Mouse (Mus musculus): Measurements from ENCODE around the gene Clasp1. TPM values are rescaled to one million over a fixed set of nuclear protein-coding genes. Genes with fewer than 3 reads are reported as not detected.
A peak's percentile ranks its signal among the peaks of the same experiment; 100 is the strongest.

Clasp1 gene
- total and polyA plus RNA-seq, 3 experiments, result 13.9 to 21.3 TPM; not detected in 1

DNA sequence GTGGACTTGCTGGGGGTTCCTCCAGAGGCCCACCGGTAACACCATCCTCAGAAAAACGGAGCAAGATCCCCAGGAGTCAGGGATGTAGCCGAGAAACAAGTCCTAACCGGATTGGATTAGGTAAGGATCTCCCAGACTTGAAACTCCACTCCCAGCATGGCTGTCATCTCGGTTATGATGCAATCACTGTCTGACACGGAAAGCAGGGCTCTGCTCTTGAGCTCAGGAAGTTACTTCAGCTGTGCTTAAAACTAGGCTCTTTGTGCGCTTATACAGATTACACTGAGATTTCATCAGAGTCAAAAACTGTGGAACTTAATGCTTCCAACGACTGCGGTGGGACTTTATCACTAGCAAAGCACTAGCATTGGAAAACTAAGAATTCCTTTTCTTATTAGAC lies 136.5 kb downstream of the Clasp1 start:
- TF ChIP-seq MAFK (IDR thresholded peaks at IDR 0.05; ENCODE audit: borderline replicate concordance, low read depth, low read length) (no peak), SMC3 (IDR thresholded peaks at IDR 0.05; ENCODE audit: low read depth, low read length) (no peak), MYB (IDR thresholded peaks at IDR 0.05; ENCODE audit: low read depth, low read length) (no peak), MXI1 (IDR thresholded peaks at IDR 0.05; ENCODE audit: low read depth, low read length) (no peak), UBTF (IDR thresholded peaks at IDR 0.05; ENCODE audit: borderline replicate concordance, insufficient read depth, low read depth, low read length) (no peak), MAZ (IDR thresholded peaks at IDR 0.05; ENCODE audit: low read depth, low read length) (no peak)
- H3K27me3 ChIP-seq (ENCODE audit: control insufficient read depth in 1 of 2, insufficient read depth in 2 of 2, low read length in 2 of 2), result no peaks in the 10 kb centered on the region
- peaks cover 0 to 8% of the 10 kb centered on the region in 2 experiments; a peak in 3 of 4 replicates for H3K36me3 ChIP-seq (ENCODE audit: control insufficient read depth in 1 of 2, insufficient read depth in 2 of 2, low read length in 2 of 2)
- no peak overlapping the region for H3K4me3 ChIP-seq (ENCODE audit: control insufficient read depth in 1 of 2, insufficient read depth in 1 of 2, low read depth in 2 of 2, low read length in 2 of 2)
- H3K27ac ChIP-seq (ENCODE audit: control insufficient read depth, low read depth, low read length), result no peak overlapping the region
- no peaks in the 10 kb centered on the region for H3K79me2 ChIP-seq (ENCODE audit: control insufficient read depth, insufficient read depth, low read length, poor library complexity)
- no peaks in the 10 kb centered on the region for H3K9me3 ChIP-seq (replicated peaks; ENCODE audit: insufficient read depth, low read length)
- no peak overlapping the region for H3K9ac ChIP-seq (ENCODE audit: control insufficient read depth, low read depth, low read length, poor library complexity, severe bottlenecking)
- no peaks in the 10 kb centered on the region for H3K4me1 ChIP-seq (ENCODE audit: control insufficient read depth in 1 of 2, insufficient read depth in 2 of 2, low read length in 2 of 2)
- no peak for DNase-seq (ENCODE audit: low read depth, low spot score)

DNA sequence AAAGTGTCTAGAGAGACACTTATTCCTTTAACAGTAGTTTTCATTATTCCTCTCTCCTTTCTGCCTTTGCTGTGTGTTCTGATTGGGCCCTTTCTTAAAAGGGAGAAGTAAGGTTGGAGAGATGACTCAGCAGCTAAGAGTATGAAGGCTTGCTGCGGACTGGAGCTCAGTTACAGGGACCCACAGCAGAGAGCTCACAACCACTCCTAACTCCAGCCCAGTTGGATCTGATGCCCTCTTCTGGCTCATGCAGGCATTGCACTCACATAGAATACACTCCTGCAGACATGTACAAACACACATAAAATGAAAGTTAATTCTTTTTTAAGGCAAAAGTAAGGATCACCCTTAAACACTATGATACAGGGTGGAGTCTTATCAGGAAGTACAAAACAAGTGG lies 140.4 kb downstream of the Clasp1 start:
- DNase-seq (ENCODE audit: low read depth, low spot score), result peak; percentile 56
- no peak for TF ChIP-seq KAT2A (conservative IDR thresholded peaks at IDR 0.05; ENCODE audit: low read depth, low read length)
- TF ChIP-seq TCF12 (IDR thresholded peaks at IDR 0.05; ENCODE audit: low read depth, low read length), result no peak
- TF ChIP-seq UBTF (IDR thresholded peaks at IDR 0.05; ENCODE audit: borderline replicate concordance, insufficient read depth, low read depth, low read length), result no peak
- no peak for TF ChIP-seq ZC3H11A (IDR thresholded peaks at IDR 0.05; ENCODE audit: low read depth, low read length)
- no peak for TF ChIP-seq HCFC1 (IDR thresholded peaks at IDR 0.05; ENCODE audit: low read depth, low read length)
- peak; percentile 33 to 40 (median 34); a peak in 5 of 6 replicates for TF ChIP-seq CTCF (IDR thresholded peaks at IDR 0.05 in 2 of 3, conservative IDR thresholded peaks at IDR 0.05 in 1 of 3; ENCODE audit: control insufficient read depth in 1 of 3, insufficient read depth in 1 of 3, low read depth in 2 of 3, low read length in 3 of 3, poor library complexity in 1 of 3, severe bottlenecking in 1 of 3)
- no peak for TF ChIP-seq JUND (IDR thresholded peaks at IDR 0.05; ENCODE audit: low read depth, low read length)
- H3K4me1 ChIP-seq (ENCODE audit: control insufficient read depth in 1 of 2, insufficient read depth in 2 of 2, low read length in 2 of 2), result no peaks in the 10 kb centered on the region
- no peak overlapping the region for H3K4me3 ChIP-seq (ENCODE audit: control insufficient read depth in 1 of 2, insufficient read depth in 1 of 2, low read depth in 2 of 2, low read length in 2 of 2)
- H3K79me2 ChIP-seq (ENCODE audit: control insufficient read depth, insufficient read depth, low read length, poor library complexity), result no peaks in the 10 kb centered on the region
- peaks cover 0 to 10% of the 10 kb centered on the region in 2 experiments; a peak in 3 of 4 replicates for H3K36me3 ChIP-seq (ENCODE audit: control insufficient read depth in 1 of 2, insufficient read depth in 2 of 2, low read length in 2 of 2)
- no peak overlapping the region for H3K9ac ChIP-seq (ENCODE audit: control insufficient read depth, low read depth, low read length, poor library complexity, severe bottlenecking)
- H3K27me3 ChIP-seq (ENCODE audit: control insufficient read depth in 1 of 2, insufficient read depth in 2 of 2, low read length in 2 of 2), result no peaks in the 10 kb centered on the region
- H3K9me3 ChIP-seq (replicated peaks; ENCODE audit: insufficient read depth, low read length), result no peaks in the 10 kb centered on the region
- no peak overlapping the region for H3K27ac ChIP-seq (ENCODE audit: control insufficient read depth, low read depth, low read length)

DNA sequence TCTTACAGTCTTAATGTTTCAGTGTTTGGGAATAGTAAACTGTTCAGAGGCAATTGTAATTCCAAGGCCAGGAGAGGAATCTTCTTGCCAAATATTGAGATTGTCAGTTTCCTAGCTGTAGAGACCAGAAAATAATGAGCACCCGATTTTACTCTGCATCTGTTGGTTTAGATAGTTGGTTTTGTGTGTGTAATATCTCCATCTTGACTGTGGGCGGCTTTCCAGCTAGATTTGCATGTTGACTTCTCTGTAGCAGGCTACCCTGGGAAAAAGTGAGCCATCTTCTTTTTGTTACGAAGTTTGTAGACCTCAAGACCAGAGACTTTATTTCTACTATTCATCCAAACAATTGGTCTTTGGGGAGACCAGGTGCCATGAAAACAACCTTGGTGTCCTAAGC lies 142.4 kb downstream of the Clasp1 start:
- H3K9me3 ChIP-seq (replicated peaks; ENCODE audit: insufficient read depth, low read length), result no peaks in the 10 kb centered on the region
- H3K79me2 ChIP-seq (ENCODE audit: control insufficient read depth, insufficient read depth, low read length, poor library complexity), result no peaks in the 10 kb centered on the region
- no peak overlapping the region for H3K9ac ChIP-seq (ENCODE audit: control insufficient read depth, low read depth, low read length, poor library complexity, severe bottlenecking)
- H3K27ac ChIP-seq (ENCODE audit: control insufficient read depth, low read depth, low read length), result no peak overlapping the region
- peaks cover 0 to 8% of the 10 kb centered on the region in 2 experiments; a peak in 2 of 4 replicates for H3K36me3 ChIP-seq (ENCODE audit: control insufficient read depth in 1 of 2, insufficient read depth in 2 of 2, low read length in 2 of 2)
- H3K4me3 ChIP-seq (ENCODE audit: control insufficient read depth in 1 of 2, insufficient read depth in 1 of 2, low read depth in 2 of 2, low read length in 2 of 2), result no peak overlapping the region
- TF ChIP-seq CHD1 (IDR thresholded peaks at IDR 0.05; ENCODE audit: low read depth, low read length) (no peak), USF2 (IDR thresholded peaks at IDR 0.05; ENCODE audit: borderline replicate concordance in 1 of 2, insufficient read depth in 1 of 2, low read depth in 1 of 2, low read length in 2 of 2) (no peak)
- H3K27me3 ChIP-seq (ENCODE audit: control insufficient read depth in 1 of 2, insufficient read depth in 2 of 2, low read length in 2 of 2), result no peaks in the 10 kb centered on the region
- no peaks in the 10 kb centered on the region for H3K4me1 ChIP-seq (ENCODE audit: control insufficient read depth in 1 of 2, insufficient read depth in 2 of 2, low read length in 2 of 2)
- DNase-seq (ENCODE audit: low read depth, low spot score), result peak; percentile 10

Data from MEL (cell line).